Mouse (Mus musculus): ENCODE measurements at regions not wholly inside any gene's neighbourhood (a gene's known extent, or its start where the extent isn't known, plus 50 kb on each side); places are given as distances from the start of the nearest gene placed in this dataset.

DNA sequence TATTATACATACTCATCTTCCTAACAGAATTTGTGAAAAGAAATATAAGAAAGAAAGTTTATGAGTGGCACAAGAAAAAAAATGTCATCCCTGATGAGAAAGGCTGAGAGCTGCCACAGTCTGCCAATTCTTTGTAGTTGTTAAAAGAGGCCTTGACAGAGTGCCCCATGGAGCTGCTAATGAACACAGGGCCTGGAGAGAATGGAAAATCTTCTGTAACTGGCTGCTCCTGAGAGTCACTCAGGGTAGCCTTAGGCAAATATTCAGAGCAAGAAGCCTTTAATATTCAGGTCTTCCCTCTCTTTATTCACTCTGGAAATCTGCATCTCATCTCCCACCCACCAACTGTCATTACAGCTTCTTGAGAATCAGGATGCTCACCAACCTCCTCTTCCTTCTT is 237.0 kb downstream of the Gm11232 start:
- no peaks in the 10 kb centered on the region for H3K9me3 ChIP-seq (ENCODE audit: control insufficient read depth, low read length)
- no peaks in the 10 kb centered on the region for H3K4me1 ChIP-seq (ENCODE audit: control insufficient read depth, insufficient read depth, low read length)
- no peak for TF ChIP-seq POLR2A (IDR thresholded peaks at IDR 0.05; ENCODE audit: borderline replicate concordance, extremely low read depth, insufficient read depth, insufficient read length)
- no peak for ATAC-seq (ENCODE audit: low FRiP score, low read depth)
- H3K4me3 ChIP-seq (replicated peaks; ENCODE audit: low read length) = no peak overlapping the region
- no peak overlapping the region for H3K9ac ChIP-seq (ENCODE audit: low read depth, low read length, severe bottlenecking)
- H3K27me3 ChIP-seq (ENCODE audit: control insufficient read depth, insufficient read depth, low read length) = no peaks in the 10 kb centered on the region
- H3K36me3 ChIP-seq (ENCODE audit: control insufficient read depth, insufficient read depth, low read length) = no peaks in the 10 kb centered on the region
- no peak for DNase-seq (ENCODE audit: low spot score)
- no peak overlapping the region for H3K4me2 ChIP-seq (replicated peaks; ENCODE audit: low read depth, low read length, severe bottlenecking)
- H3K27ac ChIP-seq (replicated peaks; ENCODE audit: low read depth, low read length) = no peak overlapping the region

DNA sequence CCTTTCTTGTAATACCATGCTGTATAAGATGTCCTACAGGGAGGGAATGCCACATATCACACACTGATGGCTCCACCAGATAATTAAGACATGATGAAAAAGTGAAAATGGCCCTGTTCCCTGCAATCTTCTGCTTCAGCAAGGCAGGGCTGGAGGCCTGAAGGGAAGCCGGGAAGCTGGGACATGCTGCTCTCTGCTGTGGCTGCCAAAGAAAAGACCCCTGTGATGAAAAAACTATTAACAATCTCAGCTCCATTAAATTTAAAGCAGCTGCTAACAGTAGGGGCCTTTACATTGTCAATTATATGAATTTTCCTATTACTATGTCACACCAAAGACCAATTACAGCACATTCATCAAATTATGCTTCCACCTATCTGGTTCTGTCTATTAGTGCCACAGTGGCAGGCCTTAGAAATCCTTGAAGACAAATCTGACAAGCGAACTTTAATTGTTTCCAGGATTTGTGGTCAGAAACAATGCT is 239.8 kb downstream of the Gm11232 start:
- H3K4me3 ChIP-seq (replicated peaks; ENCODE audit: low read length) = no peak overlapping the region
- DNase-seq (ENCODE audit: low spot score) (no peak), ATAC-seq (ENCODE audit: low FRiP score, low read depth) (no peak)
- 42% methylated on average over 2 of the region's 2 CpGs for WGBS
- no peak for TF ChIP-seq POLR2A (IDR thresholded peaks at IDR 0.05; ENCODE audit: borderline replicate concordance, extremely low read depth, insufficient read depth, insufficient read length)
- no peaks in the 10 kb centered on the region for H3K4me1 ChIP-seq (ENCODE audit: control insufficient read depth, insufficient read depth, low read length)
- no peak overlapping the region for H3K4me2 ChIP-seq (replicated peaks; ENCODE audit: low read depth, low read length, severe bottlenecking)
- no peak overlapping the region for H3K9ac ChIP-seq (ENCODE audit: low read depth, low read length, severe bottlenecking)
- no peaks in the 10 kb centered on the region for H3K9me3 ChIP-seq (ENCODE audit: control insufficient read depth, low read length)
- H3K27ac ChIP-seq (replicated peaks; ENCODE audit: low read depth, low read length) = no peak overlapping the region
- no peaks in the 10 kb centered on the region for H3K36me3 ChIP-seq (ENCODE audit: control insufficient read depth, insufficient read depth, low read length)
- H3K27me3 ChIP-seq (ENCODE audit: control insufficient read depth, insufficient read depth, low read length) = no peaks in the 10 kb centered on the region

- no peak overlapping the region for H3K27ac ChIP-seq (replicated peaks; ENCODE audit: low read depth, low read length)
- no peaks in the 10 kb centered on the region for H3K9me3 ChIP-seq (ENCODE audit: control insufficient read depth, low read length)
- no peak for ATAC-seq (ENCODE audit: low FRiP score, low read depth)
- no peak for TF ChIP-seq POLR2A (IDR thresholded peaks at IDR 0.05; ENCODE audit: borderline replicate concordance, extremely low read depth, insufficient read depth, insufficient read length)
- H3K36me3 ChIP-seq (ENCODE audit: control insufficient read depth, insufficient read depth, low read length) = no peaks in the 10 kb centered on the region
- no peak for DNase-seq (ENCODE audit: low spot score)
- H3K4me1 ChIP-seq (ENCODE audit: control insufficient read depth, insufficient read depth, low read length) = no peaks in the 10 kb centered on the region
- H3K27me3 ChIP-seq (ENCODE audit: control insufficient read depth, insufficient read depth, low read length) = no peaks in the 10 kb centered on the region
- no peak overlapping the region for H3K4me3 ChIP-seq (replicated peaks; ENCODE audit: low read length)
- H3K9ac ChIP-seq (ENCODE audit: low read depth, low read length, severe bottlenecking) = no peak overlapping the region
- no peak overlapping the region for H3K4me2 ChIP-seq (replicated peaks; ENCODE audit: low read depth, low read length, severe bottlenecking)
These were observed 250.9 kb downstream of the Gm11232 start for GRCm38 (mm10) chr4:71506911-71507310.

DNA sequence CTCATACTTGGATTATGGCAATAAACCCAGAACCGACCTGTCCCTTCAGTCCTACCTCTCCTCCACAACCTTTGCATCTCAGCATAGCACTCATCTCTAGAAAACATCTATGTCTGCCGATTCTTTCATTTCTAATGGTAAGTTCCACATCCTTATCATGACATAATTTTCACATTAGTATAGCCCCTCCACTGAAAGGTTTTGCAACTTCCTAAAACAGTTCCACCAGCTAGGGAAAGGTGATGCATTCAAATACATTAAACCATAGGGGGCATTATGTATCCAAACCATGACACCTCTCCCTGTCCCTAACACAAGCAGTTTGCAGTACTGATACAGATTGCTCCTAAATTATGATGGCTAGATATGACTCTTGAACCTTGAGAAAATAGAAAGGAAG is 268.0 kb downstream of the Gm11232 start:
- no peaks in the 10 kb centered on the region for H3K27me3 ChIP-seq (ENCODE audit: control insufficient read depth, insufficient read depth, low read length)
- H3K4me2 ChIP-seq (replicated peaks; ENCODE audit: low read depth, low read length, severe bottlenecking) = no peak overlapping the region
- 95% methylated on average over 2 of the region's 2 CpGs for WGBS
- DNase-seq (ENCODE audit: low spot score) = no peak
- H3K36me3 ChIP-seq (ENCODE audit: control insufficient read depth, insufficient read depth, low read length) = no peaks in the 10 kb centered on the region
- no peak for ATAC-seq (ENCODE audit: low FRiP score, low read depth)
- H3K27ac ChIP-seq (replicated peaks; ENCODE audit: low read depth, low read length) = no peak overlapping the region
- H3K4me3 ChIP-seq (replicated peaks; ENCODE audit: low read length) = no peak overlapping the region
- H3K4me1 ChIP-seq (ENCODE audit: control insufficient read depth, insufficient read depth, low read length) = peaks cover 3% of the 10 kb centered on the region; the same call in 1 of the 2 replicates
- no peaks in the 10 kb centered on the region for H3K9me3 ChIP-seq (ENCODE audit: control insufficient read depth, low read length)
- TF ChIP-seq POLR2A (IDR thresholded peaks at IDR 0.05; ENCODE audit: borderline replicate concordance, extremely low read depth, insufficient read depth, insufficient read length) = no peak
- no peak overlapping the region for H3K9ac ChIP-seq (ENCODE audit: low read depth, low read length, severe bottlenecking)

- Histone ChIP-seq H3K9ac (ENCODE audit: low read depth, low read length, severe bottlenecking) (no peak overlapping the region), H3K4me2 (replicated peaks; ENCODE audit: low read depth, low read length, severe bottlenecking) (no peak overlapping the region), H3K27ac (replicated peaks; ENCODE audit: low read depth, low read length) (no peak overlapping the region), H3K36me3 (ENCODE audit: control insufficient read depth, insufficient read depth, low read length) (no peaks in the 10 kb centered on the region), H3K27me3 (ENCODE audit: control insufficient read depth, insufficient read depth, low read length) (no peaks in the 10 kb centered on the region), H3K9me3 (ENCODE audit: control insufficient read depth, low read length) (no peaks in the 10 kb centered on the region), H3K4me1 (ENCODE audit: control insufficient read depth, insufficient read depth, low read length) (peaks cover 3% of the 10 kb centered on the region; the same call in 1 of the 2 replicates), H3K4me3 (replicated peaks; ENCODE audit: low read length) (no peak overlapping the region)
- 22% methylated on average over 2 of the region's 2 CpGs for WGBS
- peak; percentile 36 for DNase-seq (ENCODE audit: low spot score)
- no peak for TF ChIP-seq POLR2A (IDR thresholded peaks at IDR 0.05; ENCODE audit: borderline replicate concordance, extremely low read depth, insufficient read depth, insufficient read length)
- ATAC-seq (ENCODE audit: low FRiP score, low read depth) = peak; percentile 77
These were observed 269.1 kb downstream of the Gm11232 start for GRCm38 (mm10) chr4:71488663-71489161.

DNA sequence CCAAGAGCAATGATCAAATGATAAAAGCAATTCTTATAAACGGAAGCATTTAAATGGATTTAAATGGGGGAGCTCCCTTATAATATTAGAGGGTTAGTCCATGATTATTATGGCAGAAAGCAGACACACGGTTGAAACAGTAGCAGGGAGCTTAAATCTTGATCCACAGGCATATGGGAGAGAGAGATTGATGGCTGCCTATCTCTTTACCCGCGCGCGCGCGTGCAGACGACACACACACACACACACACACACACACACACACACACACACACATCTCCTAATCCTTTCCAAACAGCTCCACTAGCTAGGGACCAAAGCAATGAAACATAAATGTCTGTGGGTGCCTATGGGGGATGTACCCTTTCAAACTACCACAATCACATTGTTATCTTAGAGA is 269.7 kb downstream of the Gm11232 start:
- peaks cover 3% of the 10 kb centered on the region; the same call in 1 of the 2 replicates for H3K4me1 ChIP-seq (ENCODE audit: control insufficient read depth, insufficient read depth, low read length)
- no peaks in the 10 kb centered on the region for H3K27me3 ChIP-seq (ENCODE audit: control insufficient read depth, insufficient read depth, low read length)
- ATAC-seq (ENCODE audit: low FRiP score, low read depth) (no peak), DNase-seq (ENCODE audit: low spot score) (no peak)
- no peak overlapping the region for H3K27ac ChIP-seq (replicated peaks; ENCODE audit: low read depth, low read length)
- no peak for TF ChIP-seq POLR2A (IDR thresholded peaks at IDR 0.05; ENCODE audit: borderline replicate concordance, extremely low read depth, insufficient read depth, insufficient read length)
- WGBS = 86% methylated on average over 9 of the region's 9 CpGs
- no peaks in the 10 kb centered on the region for H3K9me3 ChIP-seq (ENCODE audit: control insufficient read depth, low read length)
- no peak overlapping the region for H3K4me2 ChIP-seq (replicated peaks; ENCODE audit: low read depth, low read length, severe bottlenecking)
- no peak overlapping the region for H3K9ac ChIP-seq (ENCODE audit: low read depth, low read length, severe bottlenecking)
- no peaks in the 10 kb centered on the region for H3K36me3 ChIP-seq (ENCODE audit: control insufficient read depth, insufficient read depth, low read length)
- no peak overlapping the region for H3K4me3 ChIP-seq (replicated peaks; ENCODE audit: low read length)
